Mouse (Mus musculus) CH12F3 (cell line): Measurements from ENCODE around the gene Adcy5.

Experiments
- in situ Hi-C: fragments of 300-500 bp; cut with MboI; formaldehyde crosslinking; loops from 2 replicates; pipeline ENCODE4 v1.14.3; 2020; ENCODE audit warnings: low sequenced_read_pairs

Gene Adcy5

GRCm38 (mm10) chr16:35308486-35309143, 153.9 kb downstream of the Adcy5 start:
- in situ Hi-C loops: no loop called here

GRCm38 (mm10) chr16:35309634-35310033, 155.0 kb downstream of the Adcy5 start:
- in situ Hi-C loops: no loop called here

GRCm38 (mm10) chr16:35310551-35311110, 156.0 kb downstream of the Adcy5 start:
- in situ Hi-C loops: no loop called here

GRCm38 (mm10) chr16:35311586-35311985, 156.9 kb downstream of the Adcy5 start:
- in situ Hi-C loops: no loop called here

- in situ Hi-C loops: no loop called here
Measured at GRCm38 (mm10) chr16:35315496-35315895, 160.8 kb downstream of the Adcy5 start.

GRCm38 (mm10) chr16:35316856-35317264, 162.2 kb downstream of the Adcy5 start:
- in situ Hi-C loops: no loop called here

- in situ Hi-C loops: no loop called here
Measured at GRCm38 (mm10) chr16:35317460-35317859, 162.8 kb downstream of the Adcy5 start.

GRCm38 (mm10) chr16:35318397-35318796, 163.7 kb downstream of the Adcy5 start:
- in situ Hi-C loops: no loop called here

- in situ Hi-C loops: no loop called here
Measured at GRCm38 (mm10) chr16:35319335-35319734, 164.7 kb downstream of the Adcy5 start.

GRCm38 (mm10) chr16:35319773-35320172, 165.1 kb downstream of the Adcy5 start:
- in situ Hi-C loops: no loop called here

- in situ Hi-C loops: no loop called here
Measured at GRCm38 (mm10) chr16:35330451-35330850, 175.8 kb downstream of the Adcy5 start.
